9 mouse cellular contexts compared by ENCODE assay signal in the genomic region with DNA sequence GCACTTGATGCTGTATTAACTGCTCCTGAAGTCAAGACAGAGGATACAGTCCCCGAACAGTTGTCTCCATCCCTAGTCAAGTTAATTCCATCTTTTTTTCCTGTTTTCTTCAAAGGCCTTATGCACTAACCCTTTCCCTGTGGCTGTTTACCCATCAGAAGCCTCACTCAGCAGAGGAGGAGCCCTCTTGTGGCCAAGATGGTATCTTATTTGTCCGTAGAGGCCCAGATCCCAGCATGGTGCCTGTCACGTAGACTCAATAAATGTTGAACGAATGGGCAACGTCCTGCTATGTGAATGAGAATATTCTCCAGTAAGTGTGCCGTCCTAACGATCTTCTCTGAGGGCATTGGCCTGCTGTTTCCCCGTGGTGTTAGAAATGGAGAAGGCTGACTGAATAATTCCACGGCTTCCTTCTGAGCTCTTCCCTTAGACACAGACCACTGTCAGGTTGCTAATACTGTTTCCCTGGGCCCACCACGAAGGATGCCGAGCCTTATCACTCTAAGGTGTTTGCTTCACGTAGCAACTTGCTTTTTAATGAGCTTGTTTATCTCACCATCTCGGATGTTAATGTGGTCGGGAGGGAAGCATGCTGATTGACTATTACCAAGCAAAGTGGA.
A peak's percentile ranks its signal among the peaks of the same experiment; 100 is the strongest.
DNase-seq lines count a peak whose midpoint lies in the region; ATAC-seq and TF ChIP-seq lines count a peak whose summit lies in the region.
"Had no signal": no experiment of that assay in that cellular context is flagged by ENCODE, and none has a peak within 500 bp of the region (broad histone marks: within the 10 kb centered on the region; RNA-seq: fewer than 3 reads in every experiment).

No protein-coding gene starts in this region.

- peak; percentile 5 for DNase-seq in kidney, adult 9 months
- DNase-seq in ES-CJ7 (ENCODE audit: low read depth, low spot score): peak; percentile 51
- DNase-seq in brain, embryonic 14.5 days (ENCODE audit: low read depth): peak; percentile 62
- peak; percentile 73 for DNase-seq in hindbrain, postnatal 0 days (ENCODE audit: low spot score)
- DNase-seq in testis, postnatal 10 days (ENCODE audit: low spot score): no peak
- DNase-seq: gastrocnemius, postnatal 14 days; lung, postnatal 36 days had no signal

- no peak for TF ChIP-seq POLR2A in brain, embryonic 14.5 days (IDR thresholded peaks at IDR 0.05; ENCODE audit: borderline replicate concordance, extremely low read depth, insufficient read depth, insufficient read length, poor library complexity, severe bottlenecking)

- WGBS in kidney, embryonic 16.5 days: 56% methylated on average over 14 of the region's 14 CpGs
- 48% methylated on average over 14 of the region's 14 CpGs for WGBS in hindbrain, postnatal 0 days
- 52% methylated on average over 14 of the region's 14 CpGs for WGBS in intestine, embryonic 16.5 days

- no peak overlapping the region for H3K4me2 ChIP-seq in kidney, embryonic 16.5 days (replicated peaks; ENCODE audit: low read depth, low read length)
- H3K4me2 ChIP-seq in hindbrain, postnatal 0 days (ENCODE audit: low read depth, low read length): no peak overlapping the region
- no peak overlapping the region for H3K4me2 ChIP-seq in intestine, embryonic 16.5 days (ENCODE audit: low read depth, low read length)

- H3K27me3 ChIP-seq in kidney, embryonic 16.5 days (ENCODE audit: insufficient read depth, low read length): no peaks in the 10 kb centered on the region
- no peaks in the 10 kb centered on the region for H3K27me3 ChIP-seq in hindbrain, postnatal 0 days (ENCODE audit: insufficient read depth, low read length)
- H3K27me3 ChIP-seq in intestine, embryonic 16.5 days (replicated peaks; ENCODE audit: control insufficient read depth, insufficient read depth, low read length): no peaks in the 10 kb centered on the region

- H3K4me1 ChIP-seq in kidney, embryonic 16.5 days (ENCODE audit: insufficient read depth, low read length): no peaks in the 10 kb centered on the region
- H3K4me1 ChIP-seq in hindbrain, postnatal 0 days (ENCODE audit: insufficient read depth, low read length): 0 out of 2 replicates have a peak, but pooled peaks cover 2% of the 10 kb centered on the region
- H3K4me1 ChIP-seq in intestine, embryonic 16.5 days (ENCODE audit: control insufficient read depth, insufficient read depth, low read length): no peaks in the 10 kb centered on the region

- no peak overlapping the region for H3K27ac ChIP-seq in kidney, embryonic 16.5 days (ENCODE audit: low read length)
- H3K27ac ChIP-seq in hindbrain, postnatal 0 days: no peak overlapping the region
- H3K27ac ChIP-seq in intestine, embryonic 16.5 days (ENCODE audit: low read length): no peak overlapping the region

- no peaks in the 10 kb centered on the region for H3K36me3 ChIP-seq in kidney, embryonic 16.5 days (ENCODE audit: insufficient read depth, low read length)
- H3K36me3 ChIP-seq in hindbrain, postnatal 0 days (ENCODE audit: insufficient read depth, low read length): no peaks in the 10 kb centered on the region
- H3K36me3 ChIP-seq in intestine, embryonic 16.5 days (ENCODE audit: control insufficient read depth, insufficient read depth, low read length): no peaks in the 10 kb centered on the region

- H3K9ac ChIP-seq in kidney, embryonic 16.5 days (replicated peaks; ENCODE audit: low read length): no peak overlapping the region
- H3K9ac ChIP-seq in hindbrain, postnatal 0 days (replicated peaks; ENCODE audit: low read length): no peak overlapping the region
- H3K9ac ChIP-seq in intestine, embryonic 16.5 days (ENCODE audit: low read depth, low read length): no peak overlapping the region

- peak; percentile 57; the same call in 1 of the 2 replicates for TF ChIP-seq CTCF in brain, embryonic 14.5 days (IDR thresholded peaks at IDR 0.05; ENCODE audit: borderline replicate concordance, extremely low read depth, insufficient read depth, insufficient read length)
- TF ChIP-seq CTCF in hindbrain, postnatal 0 days (IDR thresholded peaks at IDR 0.05; ENCODE audit: low read depth): peak; percentile 69

- no peaks in the 10 kb centered on the region for H3K9me3 ChIP-seq in kidney, embryonic 16.5 days (ENCODE audit: low read length)
- no peaks in the 10 kb centered on the region for H3K9me3 ChIP-seq in hindbrain, postnatal 0 days (ENCODE audit: low read length)
- no peaks in the 10 kb centered on the region for H3K9me3 ChIP-seq in intestine, embryonic 16.5 days (ENCODE audit: control insufficient read depth, low read length)

- no peak for ATAC-seq in kidney, embryonic 16.5 days (ENCODE audit: low FRiP score, low TSS enrichment)
- peak; percentile 45; the same call in 1 of the 2 replicates for ATAC-seq in hindbrain, postnatal 0 days
- no peak for ATAC-seq in intestine, embryonic 16.5 days

- no peak overlapping the region for H3K4me3 ChIP-seq in kidney, embryonic 16.5 days (ENCODE audit: low read length)
- H3K4me3 ChIP-seq in hindbrain, postnatal 0 days (ENCODE audit: low read length): no peak overlapping the region
- H3K4me3 ChIP-seq in intestine, embryonic 16.5 days (ENCODE audit: low read length): no peak overlapping the region
